Mouse (Mus musculus) cortical plate, adult 2 months (tissue): ENCODE results near the gene Foxk2. TPM values are rescaled to one million over a fixed set of nuclear protein-coding genes. Genes with fewer than 3 reads are reported as not detected.

Source experiments
- H3K27ac ChIP-seq: fragments of 200-500 bp; 2 replicates; pipeline ENCODE4 v1.5.1; 2012; ENCODE audit warnings: low read length, control low read depth, inconsistent platforms; ENCODE audit not compliant: insufficient read depth
- H3K4me1 ChIP-seq: fragments of 200-500 bp; 2 replicates; pipeline ENCODE4 v1.6.1; 2011; ENCODE audit warnings: low read length; ENCODE audit not compliant: control insufficient read depth, insufficient read depth
- H3K4me3 ChIP-seq: fragments of 200-500 bp; 2 replicates; pipeline ENCODE4 v1.5.1; 2011; ENCODE audit warnings: mild to moderate bottlenecking, low read length, control low read depth; ENCODE audit not compliant: insufficient read depth
- CTCF ChIP-seq: fragments of 200-500 bp; IDR thresholded peaks from 2 replicates; pipeline ENCODE4 v1.5.1; 2011; ENCODE audit warnings: mild to moderate bottlenecking, control low read depth, low read length; ENCODE audit not compliant: insufficient read depth; ENCODE audit errors: extremely low read depth
- POLR2A ChIP-seq: fragments of 200-500 bp; IDR thresholded peaks from 2 replicates; pipeline ENCODE4 v1.6.1; 2011; ENCODE audit warnings: mild to moderate bottlenecking, low read length, control low read depth; ENCODE audit not compliant: insufficient read depth; ENCODE audit errors: extremely low read depth
- polyA plus RNA-seq: library from polyadenylated mRNA; depleted of rRNA; stranded (reverse); fragments of >200 nt; gene quantifications from 2 replicates; pipeline ENCODE4 v1.2.3, GENCODE M21; 2012; rRNA removed

Foxk2 gene
- 51.7 and 53.3 TPM in 2 replicates for polyA plus RNA-seq

DNA sequence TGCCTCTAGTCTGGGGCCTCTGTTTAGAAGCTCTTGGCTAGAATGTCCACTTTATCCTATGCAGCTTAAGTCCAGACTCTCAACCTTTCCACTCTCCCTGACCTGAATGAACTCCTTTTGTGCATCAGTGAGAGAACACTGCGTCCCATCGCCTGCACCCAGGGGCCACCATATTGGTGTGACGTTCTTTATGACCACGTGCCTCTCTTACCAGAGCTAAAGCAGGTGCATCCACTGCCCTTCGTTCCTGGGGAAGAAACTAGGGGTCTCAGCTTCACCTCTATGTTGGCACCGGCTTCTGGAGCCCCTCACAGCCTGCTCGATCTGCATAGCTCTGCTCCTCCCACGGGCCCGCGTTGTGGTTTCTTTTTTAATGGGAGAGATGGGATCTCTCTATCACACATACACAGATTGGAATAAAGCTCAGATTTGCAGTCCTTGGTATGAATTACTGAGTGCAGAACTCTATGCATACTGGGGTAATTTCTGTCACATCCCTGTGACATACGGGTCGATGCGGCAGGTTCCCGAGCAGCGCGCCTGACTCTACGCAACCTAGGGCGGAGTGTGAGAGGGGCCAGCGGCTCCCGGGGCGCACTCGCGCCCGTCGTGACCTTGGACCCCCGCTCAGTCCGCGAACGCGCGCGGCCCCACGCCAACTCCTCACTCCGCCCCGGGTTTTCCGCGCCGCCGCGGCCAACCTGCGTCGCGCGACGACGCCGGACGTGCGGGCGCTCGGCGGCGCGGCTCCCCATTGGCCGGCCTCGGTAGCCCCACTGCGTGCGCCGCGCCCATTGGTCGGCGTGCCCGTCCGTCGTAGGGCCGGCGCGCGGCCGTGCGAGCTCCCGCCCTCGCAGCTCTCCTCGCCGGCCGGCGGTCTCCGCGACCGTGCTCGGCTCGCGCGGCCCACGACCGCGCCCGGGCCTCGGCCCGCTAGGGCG lies at the start of gene Foxk2:
Gene Foxk2, plus strand, starts transcription at position 831 of the 941 bp plus-strand sequence.
- Histone ChIP-seq H3K4me3 (peak within 1 kb of the TSS; percentile 81), H3K4me1 (peaks cover 2% of the 10 kb centered on the region; the same call in 1 of the 2 replicates), H3K27ac (peak within 1 kb of the TSS; percentile 98)
- peak; percentile 69 for TF ChIP-seq POLR2A
- TF ChIP-seq CTCF, result no peak

DNA sequence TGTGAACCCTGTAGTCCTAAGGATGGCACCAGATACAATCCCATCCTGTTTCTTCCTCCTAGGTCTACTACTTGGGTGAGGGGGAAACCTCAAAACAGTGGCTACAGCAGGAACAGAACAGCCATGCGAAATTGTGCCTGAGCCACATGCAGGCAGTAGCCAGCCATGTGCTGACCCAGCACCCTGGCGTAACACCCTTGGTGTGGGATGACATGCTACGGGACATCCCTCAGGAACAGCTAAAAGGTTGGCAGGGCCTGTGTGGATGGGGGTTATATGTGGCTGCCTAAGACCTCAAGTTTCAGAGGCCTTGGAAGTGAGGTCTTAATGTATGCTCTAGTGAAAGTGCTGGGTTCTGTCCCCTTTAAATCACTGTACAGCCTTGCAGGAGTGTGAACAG lies 43.0 kb upstream of the Foxk2 start:
- Histone ChIP-seq H3K4me1 (no peaks in the 10 kb centered on the region), H3K27ac (no peak overlapping the region), H3K4me3 (no peak overlapping the region)
- TF ChIP-seq CTCF (no peak), POLR2A (no peak)

DNA sequence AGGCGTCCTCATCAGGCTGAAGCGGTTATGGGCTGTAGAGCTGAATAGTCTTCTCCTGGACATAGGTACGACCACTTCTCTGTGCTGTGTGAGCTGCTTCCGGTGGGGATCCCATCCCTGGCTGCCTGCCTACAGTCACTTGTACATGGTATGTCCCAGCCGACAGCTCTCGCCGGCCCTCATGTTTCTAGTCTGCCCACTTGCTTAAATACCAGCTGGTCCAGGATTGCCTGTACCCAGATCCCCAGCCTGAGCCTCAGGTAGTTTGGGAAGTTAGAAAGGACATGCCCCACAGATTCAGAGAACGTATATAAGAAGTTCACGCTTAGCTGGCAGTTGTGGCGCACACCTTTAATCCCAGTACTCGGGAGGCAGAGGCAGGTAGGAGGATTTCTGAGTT lies 40.0 kb upstream of the Foxk2 start:
- TF ChIP-seq CTCF, result no peak
- TF ChIP-seq POLR2A, result no peak
- Histone ChIP-seq H3K27ac (no peak overlapping the region), H3K4me1 (no peaks in the 10 kb centered on the region), H3K4me3 (no peak overlapping the region)

DNA sequence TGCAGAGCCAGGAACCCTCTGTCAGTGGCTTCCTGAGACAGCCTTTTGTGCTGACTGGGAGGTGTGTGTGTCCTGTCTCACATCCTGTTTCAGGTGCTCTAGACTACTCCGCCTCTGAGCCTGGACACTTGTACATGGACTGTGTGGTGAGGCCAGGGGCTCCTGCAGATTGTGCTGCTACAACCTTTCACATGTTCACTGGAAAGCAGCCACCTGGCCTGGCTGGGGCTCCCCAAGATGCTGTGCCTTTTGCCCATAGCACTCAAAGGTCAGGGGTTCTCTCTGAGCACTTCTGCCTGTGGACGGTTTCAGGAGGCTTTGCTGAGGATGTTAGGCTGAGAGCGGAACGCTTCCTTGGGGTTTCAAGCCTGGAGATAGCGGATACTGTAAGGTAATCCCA lies 39.0 kb upstream of the Foxk2 start:
- no peaks in the 10 kb centered on the region for H3K4me1 ChIP-seq
- no peak overlapping the region for H3K27ac ChIP-seq
- no peak overlapping the region for H3K4me3 ChIP-seq
- TF ChIP-seq CTCF (no peak), POLR2A (no peak)

DNA sequence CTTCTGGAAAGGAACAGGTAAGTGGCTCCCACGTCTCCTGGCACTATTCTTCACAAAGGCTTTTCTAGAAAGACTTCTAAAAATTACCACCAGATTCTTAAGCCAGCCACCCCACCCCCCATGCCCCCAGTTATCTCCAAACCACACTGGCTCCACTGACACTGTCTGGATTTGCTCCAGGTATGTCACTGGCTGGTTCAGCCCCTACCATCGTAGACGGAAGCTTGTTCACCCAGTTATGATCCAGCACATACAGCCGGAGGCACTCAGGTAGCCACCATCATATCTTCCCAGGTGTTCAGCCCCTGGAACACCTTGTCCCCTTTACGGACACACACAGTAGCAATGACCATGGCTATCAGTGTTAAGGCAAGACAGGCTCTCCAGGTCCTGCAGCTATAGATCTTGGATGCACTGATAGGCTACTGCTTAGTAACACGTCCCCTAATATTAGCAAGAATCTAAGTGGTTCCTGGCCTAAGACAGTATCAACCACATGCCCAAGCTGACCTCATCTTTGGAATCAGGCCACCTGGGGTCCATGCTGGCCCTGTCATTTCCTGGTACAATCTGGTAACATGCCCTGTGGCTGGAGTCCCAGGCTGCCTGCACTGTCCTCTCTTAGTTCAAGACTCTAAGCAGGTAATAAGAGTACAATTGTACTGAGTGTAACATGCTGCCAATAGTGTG lies 38.3 kb upstream of the Foxk2 start:
- H3K27ac ChIP-seq, result no peak overlapping the region
- no peak overlapping the region for H3K4me3 ChIP-seq
- TF ChIP-seq CTCF (no peak), POLR2A (no peak)
- H3K4me1 ChIP-seq, result no peaks in the 10 kb centered on the region

DNA sequence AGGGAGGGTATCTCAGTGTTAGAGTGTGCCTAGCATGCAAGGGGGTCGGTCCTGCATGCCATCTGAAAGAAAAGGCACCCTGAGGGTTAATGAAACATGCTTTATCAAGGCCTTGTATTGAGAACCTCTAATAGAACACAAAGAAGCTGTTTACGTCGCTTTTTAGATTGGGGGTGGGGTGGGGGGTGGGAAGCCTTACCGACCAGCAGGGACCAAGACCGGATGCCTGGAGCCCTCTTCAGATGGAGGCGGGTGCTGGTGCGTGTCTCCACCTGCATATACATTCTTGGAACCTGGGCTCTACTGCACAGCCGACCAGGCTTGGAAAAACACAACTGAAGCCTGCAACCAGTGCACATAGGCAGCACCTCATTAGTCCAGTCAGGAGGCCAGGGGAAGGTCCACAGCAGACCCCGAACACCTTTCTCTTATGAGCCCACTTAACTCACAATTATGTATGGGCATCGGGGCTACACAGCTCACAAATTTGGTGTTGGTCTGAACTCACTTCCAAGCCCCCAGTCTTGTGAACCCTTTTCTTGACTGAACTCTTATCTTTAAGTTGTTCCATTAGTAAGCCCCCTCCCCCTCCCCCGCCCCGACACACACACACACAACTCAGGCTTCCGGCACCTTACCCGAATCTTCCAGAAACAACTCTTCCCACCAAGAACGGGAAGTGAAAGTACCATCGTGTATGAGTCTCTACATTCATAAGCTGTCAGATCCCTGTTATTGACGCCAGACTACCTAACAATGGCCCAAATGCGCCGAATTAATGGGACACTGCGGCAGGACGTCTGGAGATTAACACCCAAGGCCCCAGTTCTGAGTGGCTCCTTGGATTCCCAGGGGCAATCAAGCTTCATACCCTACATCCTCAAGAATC lies 31.4 kb upstream of the Foxk2 start:
- Histone ChIP-seq H3K4me3 (peak overlapping the region; percentile 64), H3K27ac (0 out of 2 replicates have a peak overlapping the region, but pooled peaks have one; percentile 8), H3K4me1 (peaks cover 5% of the 10 kb centered on the region; the same call in 1 of the 2 replicates)
- TF ChIP-seq POLR2A (no peak), CTCF (no peak)

DNA sequence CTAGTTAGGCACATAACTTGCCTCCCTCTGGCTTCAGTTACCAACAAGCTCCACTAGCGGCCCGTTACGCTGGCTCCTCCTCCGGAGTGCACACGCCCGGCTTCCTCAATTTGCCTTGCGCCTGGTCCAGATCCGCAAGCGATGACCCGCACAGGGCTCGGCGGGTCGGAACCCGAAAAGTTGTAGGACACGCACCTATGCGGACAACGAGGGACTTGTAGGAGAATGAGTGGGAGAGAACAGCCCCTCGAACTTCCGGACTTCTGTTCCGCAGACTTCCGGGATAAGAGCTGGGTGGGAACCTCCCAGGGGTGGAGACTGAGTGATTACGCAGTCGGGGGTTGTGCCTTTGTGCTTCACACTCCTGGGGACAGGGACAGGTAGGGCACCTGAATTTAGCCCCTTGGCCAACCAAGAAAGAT lies 30.8 kb upstream of the Foxk2 start, which contains the start of gene Cybc1:
Gene Cybc1, minus strand, starts transcription at position 305 of the 422 bp plus-strand sequence.
- H3K27ac ChIP-seq, result 0 out of 2 replicates have a peak within 1 kb of the TSS, but pooled peaks have one; percentile 8
- TF ChIP-seq CTCF, result no peak
- TF ChIP-seq POLR2A, result peak; percentile 70
- H3K4me1 ChIP-seq, result peaks cover 5% of the 10 kb centered on the region; the same call in 1 of the 2 replicates
- peak within 1 kb of the TSS; percentile 64 for H3K4me3 ChIP-seq

DNA sequence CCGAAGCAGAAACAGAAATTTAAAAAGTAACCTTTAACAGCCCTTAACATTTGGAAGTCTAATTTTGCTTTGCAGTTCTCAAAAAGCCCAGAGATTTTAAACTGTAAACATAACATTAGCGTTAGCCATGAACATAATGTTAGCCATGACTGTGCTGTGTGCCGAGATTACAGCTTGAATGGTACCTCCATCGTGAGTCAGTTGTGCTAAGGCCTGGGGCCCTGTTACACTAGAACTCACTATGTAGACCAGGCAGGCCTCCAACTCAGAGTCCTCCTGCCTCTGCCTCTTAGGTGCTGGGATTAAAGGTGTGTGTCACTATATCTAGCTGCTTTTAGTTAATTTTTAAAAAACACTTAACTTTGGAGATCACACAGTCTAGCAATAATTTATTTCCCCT lies 28.6 kb upstream of the Foxk2 start:
- TF ChIP-seq CTCF, result no peak
- no peak for TF ChIP-seq POLR2A
- Histone ChIP-seq H3K4me3 (no peak overlapping the region), H3K27ac (no peak overlapping the region), H3K4me1 (peaks cover 5% of the 10 kb centered on the region; the same call in 1 of the 2 replicates)
